Mouse (Mus musculus) kidney, adult 18-20 months (tissue): ENCODE data around the gene Dennd1a.
"Not testable (repeated sequence)": the region's sequence is repeated elsewhere in the genome, so short reads cannot be mapped to it uniquely, and the experiment has no call there.

Source experiments
- DNase-seq: peaks from one replicate; pipeline ENCODE4 v3.0.0; 2021

Dennd1a gene

DNA sequence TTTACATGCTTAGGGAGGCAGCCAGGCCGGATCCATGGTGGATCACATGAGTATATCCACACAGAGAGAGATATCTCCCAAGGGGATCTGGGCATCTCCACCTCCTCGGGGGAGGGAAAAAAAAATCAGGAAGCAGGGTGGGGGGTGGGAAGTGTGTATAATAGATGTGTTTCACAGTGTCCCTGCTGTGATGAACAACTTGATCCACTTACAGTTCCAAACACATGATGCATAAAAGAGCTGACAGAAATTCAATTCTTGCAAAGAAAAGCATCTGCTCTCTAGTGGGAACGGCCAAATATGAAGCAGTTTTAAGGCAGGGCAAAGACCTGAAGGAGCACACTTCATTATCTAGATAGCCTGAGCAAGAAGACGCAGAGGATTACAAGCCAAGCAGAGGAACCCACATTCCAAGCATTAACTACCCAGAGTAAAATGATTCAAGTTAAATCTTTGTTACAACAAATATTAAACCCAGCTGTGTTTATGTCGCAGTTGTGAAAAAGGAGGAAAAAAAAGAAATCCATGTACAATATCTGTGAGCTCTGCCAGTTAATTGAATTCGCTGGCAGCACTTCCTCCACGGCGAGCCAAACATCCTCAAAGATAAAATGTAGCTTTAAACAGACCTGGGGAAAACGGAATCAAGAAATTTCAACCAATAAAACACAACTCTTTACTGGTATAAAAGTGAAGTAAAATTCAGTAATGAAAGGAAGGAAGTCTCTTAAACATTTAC lies 341.4 kb downstream of the Dennd1a start:
- DNase-seq = no peak

DNA sequence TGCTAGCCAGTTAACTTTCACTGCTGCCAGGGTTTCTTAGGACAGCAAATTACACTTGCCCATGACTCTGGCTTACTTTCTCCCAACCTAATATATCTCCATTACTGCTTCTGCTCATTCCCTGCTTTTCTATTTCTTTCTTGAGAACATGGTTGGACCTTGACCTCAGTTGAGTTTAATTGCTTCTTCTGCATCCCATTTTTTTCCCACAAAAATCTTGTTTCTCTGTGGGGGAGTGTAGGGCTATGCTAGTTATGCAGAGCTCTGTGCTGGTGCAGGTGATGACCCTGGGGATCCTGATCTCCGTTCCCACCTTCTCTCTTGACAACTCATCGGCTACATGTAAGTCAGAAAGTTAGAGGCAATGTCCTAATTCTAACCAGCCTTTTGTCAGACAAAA lies 344.3 kb downstream of the Dennd1a start:
- no peak for DNase-seq

DNA sequence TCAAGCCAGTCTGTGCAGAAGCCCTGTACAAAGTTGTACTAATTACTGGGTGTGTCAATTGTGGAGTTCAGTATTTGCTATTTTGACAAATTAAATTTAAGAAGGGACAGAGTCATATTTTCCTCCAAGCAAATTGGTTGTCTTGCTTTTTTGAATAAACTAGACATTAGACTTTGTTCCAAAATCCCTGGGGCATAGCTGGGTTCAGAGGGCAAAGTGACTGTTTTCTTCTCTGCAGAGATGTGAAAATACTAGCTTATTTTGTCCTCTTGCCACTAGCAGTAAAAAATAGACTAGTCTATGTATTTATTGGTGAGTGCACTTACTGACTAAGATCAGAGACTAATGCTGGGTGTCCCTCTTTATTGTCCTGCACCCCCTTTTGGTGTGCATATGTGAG lies 345.4 kb downstream of the Dennd1a start:
- DNase-seq = peak; percentile 13

DNA sequence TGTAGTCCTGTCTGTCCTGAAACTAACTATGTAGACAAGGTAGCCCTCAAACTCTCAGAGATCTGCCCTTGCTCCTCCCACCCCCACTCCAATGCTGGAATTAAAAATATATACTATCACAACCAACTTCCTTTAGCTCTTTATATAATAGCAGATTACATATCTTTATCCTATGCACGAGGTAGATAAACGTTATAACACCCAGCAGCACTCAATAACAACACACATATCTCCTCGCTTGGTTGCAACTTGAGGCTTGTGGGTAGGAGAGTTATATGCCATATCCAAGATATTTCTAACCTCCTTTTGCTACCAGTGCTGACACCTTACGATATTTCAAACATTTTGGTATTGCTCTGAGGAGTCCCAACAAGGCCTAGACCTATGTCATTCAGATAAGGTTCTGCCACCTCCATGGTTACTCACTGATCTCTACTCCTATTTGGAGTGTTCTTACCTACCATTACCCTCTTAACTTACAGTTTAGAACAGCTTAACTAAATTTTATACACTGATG lies 346.3 kb downstream of the Dennd1a start:
- DNase-seq = no peak

DNA sequence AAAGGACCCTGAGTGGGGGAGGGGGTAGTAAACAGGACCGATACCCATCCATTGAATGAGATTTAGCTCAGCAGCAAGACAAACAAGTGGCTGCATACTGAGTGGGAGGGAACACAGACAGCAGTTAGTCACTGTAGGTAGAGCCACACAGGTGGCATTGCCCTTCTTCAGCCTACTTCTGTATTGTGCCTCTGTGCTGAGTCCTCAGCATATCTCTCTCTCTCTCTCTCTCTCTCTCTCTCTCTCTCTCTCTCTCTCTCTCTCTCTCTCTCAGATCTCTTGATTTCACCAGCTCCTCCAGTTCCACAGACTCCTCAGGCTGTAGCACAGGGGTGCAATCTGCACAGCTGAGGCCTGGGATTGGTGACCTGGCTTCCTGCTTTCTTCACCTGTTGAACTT lies 347.2 kb downstream of the Dennd1a start:
- DNase-seq = no peak

DNA sequence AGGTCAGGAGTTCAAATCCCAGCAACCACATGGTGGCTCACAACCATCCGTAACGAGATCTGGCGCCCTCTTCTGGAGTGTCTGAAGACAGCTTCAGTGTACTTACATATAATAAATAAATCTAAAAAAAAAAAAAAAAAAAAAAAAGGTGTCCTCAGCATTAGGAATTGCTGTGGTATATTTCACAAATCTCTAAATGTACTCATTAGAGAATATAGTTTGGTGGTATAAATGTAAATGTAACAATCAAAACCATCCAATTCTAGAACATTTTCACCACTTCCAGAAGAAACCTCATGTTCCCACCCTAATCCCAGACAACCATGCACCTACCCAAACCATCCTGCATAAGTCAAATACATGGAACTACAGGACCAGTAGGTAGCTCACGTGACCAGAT lies 350.3 kb downstream of the Dennd1a start:
- not testable (repeated sequence) for DNase-seq

DNA sequence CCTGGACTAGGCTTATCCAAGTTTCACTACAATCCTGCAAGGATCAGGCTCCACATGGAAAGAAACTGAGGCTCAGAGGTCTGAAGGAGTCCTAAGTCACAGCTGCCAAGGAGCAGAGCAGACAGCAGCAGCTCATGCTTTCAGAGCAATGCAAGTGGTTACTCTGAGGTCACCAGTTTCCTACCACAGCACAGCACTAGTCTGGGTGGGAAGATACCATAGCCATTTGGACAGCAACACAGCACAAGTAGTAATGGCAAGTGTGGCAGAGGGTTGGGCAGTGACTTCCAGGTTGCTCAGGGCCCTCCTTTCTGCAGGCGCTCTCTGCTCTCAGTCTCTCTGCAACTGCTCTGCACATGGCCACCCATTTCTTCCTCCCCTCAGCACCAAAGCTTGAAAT lies 354.9 kb downstream of the Dennd1a start:
- no peak for DNase-seq

DNA sequence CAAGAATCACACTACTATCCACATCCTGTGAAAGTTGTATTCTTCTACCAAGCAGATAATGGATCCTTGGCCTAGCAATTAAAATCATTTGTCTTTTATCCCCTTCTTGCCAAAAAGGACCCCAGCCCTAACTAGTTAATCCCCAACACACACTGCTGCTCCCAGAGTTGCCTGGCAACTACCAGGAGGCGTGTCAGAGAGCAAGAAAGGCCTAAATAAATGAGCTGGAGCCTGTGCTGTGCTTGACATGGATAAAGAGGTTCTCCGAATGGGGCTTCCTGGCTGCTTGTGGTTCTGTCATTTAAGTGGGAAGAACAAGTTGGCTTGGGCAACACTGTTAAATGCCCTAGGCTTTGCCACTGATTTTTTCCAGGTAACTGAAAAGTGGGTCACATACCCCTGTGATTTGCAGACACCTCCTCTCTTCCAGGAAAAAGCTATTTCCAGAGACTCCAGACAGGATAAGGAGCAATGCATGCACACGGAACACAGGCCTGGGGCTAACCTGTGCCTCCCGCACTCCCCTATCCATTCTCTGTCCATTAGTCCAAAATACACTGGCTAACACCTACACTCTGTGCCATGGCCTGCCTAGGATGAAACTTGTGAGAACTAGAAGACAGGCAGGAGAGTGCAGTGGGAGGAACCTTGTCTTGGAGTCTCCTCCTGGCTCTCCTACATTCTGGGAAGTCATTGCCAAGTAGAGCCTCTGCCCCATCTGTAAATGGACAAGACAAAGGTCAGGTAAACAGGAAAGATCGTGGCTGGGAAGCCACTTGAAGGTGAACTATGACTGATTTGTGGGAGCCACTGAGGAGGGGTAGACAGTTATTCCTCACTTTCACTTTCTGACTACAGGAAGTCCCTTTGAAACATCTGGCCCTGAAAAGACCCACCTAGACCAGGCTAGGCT lies 355.9 kb downstream of the Dennd1a start:
- DNase-seq = peak; percentile 16

DNA sequence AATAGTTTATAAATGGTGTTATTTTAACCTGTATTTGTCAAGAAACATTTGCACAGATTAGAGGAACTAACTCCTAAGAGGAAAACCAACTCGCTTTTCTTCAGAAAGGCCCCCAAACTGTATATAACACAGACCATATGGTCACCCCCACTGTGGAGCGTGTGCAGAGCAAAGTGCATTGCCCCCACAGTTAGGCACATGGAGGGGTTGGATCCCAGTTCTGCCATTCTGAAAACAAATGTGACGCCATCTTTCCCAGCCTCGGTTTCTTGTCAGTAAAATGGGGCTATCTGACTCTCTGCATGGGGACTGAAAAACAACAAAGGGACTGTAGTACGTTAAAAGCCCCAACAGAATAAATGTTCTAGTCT lies 361.1 kb downstream of the Dennd1a start:
- no peak for DNase-seq

DNA sequence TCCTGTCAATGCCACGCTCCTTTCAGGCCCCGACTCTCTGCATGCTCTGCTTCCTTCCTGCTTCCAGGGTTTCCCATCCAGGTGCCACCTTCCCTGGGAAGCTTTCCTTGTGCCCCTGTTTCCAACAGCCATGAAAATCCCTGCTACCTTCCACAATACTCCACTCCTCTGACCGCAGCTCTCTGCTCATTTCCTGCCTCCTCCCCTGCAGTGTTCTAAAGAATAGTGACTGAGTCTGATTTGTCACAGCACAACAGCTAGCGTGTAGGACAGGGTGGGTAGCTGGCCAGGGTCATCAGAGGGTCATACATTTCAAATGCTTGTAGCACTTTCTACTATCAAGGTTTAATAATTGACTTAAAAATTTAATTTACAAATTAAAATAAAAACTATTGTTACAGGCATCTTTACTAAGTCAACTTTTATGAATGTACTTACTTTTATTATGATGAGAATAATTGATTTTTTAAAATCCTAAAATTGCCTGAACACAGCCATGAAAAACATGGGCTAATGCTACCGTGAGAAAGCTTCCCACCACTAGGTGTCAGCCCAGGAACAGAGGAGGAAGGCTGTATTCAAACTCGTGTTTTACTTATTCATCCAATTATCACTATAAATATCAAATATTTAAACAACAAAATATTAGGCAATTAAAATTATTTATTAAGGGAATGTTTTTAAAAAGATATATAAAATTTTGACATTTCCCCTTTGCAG lies 361.6 kb downstream of the Dennd1a start:
- peak; percentile 55 for DNase-seq

DNA sequence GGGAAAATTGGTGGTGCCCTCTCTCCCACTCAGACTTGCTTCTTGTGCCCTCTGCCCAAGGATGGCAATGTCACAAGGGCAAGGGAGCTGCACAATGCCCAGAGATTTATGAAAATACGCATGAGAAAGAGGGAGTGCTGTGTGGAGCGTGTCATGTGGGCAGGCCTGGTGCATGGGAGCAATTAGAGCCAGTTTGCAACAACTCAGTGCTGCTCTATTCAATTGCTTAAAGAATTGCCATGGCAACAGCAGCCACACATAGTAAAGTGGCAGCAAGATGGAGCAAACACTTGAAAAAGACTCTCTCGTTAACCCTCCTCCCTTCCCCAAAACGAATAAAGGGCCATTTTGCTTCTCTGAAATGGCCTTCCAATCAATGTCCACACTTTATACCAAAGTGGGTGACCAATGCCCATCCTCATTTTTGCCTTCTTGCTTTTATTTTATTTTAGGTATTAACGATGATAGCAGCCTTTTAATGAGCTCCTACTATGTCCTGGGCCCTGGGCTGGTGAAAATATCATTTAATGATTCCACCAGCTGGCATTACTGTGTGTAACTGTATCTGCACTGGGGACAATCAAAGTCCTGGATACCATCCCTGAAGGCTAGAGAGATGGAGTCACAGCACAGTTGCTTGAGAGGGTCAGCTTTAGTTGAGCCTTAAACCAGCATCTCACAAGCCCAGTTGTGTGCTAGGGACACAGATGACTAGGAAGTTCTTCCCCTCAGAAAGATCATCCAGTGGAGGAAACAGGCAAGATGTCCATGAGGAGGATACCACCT lies 378.3 kb downstream of the Dennd1a start:
- no peak for DNase-seq

DNA sequence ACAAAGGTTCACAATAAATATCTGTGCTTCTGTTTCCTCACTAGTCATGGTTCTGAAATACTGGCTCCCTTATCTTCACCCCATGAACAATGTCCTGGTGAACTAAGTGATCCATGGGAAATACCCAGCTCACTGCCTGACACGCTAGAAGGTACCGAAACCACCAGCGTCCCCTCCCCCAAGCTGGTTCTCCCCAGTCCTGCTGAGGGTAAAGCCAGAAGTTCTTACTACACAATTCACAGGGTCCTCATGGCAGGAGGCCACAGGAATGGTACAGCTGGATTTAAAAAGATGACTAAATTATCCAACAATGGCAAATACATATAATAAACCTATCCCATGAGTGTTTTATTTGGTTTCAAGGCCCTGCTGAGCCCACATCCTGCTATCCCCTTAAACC lies 378.9 kb downstream of the Dennd1a start:
- no peak for DNase-seq

DNA sequence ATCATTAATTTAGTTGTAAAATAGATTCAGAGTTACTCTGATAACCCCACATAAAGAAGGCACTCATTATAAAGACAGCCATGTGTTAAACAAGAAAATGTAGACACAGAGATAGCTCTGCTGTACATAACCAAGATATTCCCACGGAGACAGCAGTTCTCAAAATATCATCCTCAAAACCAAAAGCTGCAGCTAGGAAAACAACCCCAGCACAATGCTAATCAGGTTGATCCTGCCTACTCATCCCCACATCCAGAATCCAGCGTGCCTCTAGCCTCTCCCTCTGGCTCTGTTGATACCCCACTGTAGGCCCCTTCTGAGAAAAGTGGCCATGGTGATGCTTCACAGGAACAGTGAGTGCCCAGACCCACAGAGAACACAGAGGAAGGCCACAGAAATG lies 380.9 kb downstream of the Dennd1a start:
- DNase-seq = no peak

DNA sequence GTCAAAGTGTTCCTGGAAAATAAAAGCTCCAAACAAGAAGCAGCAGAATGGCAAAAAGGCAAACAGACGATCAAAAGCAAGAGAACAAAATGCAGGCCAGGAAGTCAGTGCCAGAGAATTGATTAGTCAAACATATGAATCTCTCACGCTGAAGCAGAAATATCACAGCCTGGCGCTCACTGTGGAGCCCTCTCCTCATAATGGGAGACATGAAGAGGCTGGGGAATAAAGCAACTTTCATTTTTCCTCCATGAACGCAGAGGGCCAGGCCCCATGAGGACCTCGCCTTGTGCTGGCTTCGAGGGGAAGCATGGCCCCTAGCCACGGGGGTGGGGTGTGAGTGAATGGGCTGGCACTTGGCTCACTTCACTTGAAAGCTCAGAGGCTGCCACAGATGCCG lies 383.9 kb downstream of the Dennd1a start:
- no peak for DNase-seq

DNA sequence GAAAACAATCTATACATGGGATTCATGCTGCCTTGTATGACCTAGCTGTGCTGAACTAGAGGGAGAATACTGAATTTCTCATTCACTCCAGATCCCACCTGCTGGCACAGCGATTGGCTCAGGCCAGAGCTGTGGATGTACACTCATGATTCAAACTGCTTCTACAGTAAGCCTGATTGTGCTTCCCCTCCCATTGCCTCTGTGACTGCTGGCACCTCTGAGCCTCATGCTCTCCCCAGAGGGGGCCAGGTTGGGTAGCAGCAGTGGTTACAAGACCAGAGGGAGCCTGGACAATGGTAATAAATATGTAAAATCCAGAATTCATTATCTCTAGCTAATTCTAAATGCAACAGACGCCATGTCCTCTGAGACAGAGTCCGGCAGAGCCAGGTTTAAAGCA lies 404.0 kb downstream of the Dennd1a start:
- no peak for DNase-seq

DNA sequence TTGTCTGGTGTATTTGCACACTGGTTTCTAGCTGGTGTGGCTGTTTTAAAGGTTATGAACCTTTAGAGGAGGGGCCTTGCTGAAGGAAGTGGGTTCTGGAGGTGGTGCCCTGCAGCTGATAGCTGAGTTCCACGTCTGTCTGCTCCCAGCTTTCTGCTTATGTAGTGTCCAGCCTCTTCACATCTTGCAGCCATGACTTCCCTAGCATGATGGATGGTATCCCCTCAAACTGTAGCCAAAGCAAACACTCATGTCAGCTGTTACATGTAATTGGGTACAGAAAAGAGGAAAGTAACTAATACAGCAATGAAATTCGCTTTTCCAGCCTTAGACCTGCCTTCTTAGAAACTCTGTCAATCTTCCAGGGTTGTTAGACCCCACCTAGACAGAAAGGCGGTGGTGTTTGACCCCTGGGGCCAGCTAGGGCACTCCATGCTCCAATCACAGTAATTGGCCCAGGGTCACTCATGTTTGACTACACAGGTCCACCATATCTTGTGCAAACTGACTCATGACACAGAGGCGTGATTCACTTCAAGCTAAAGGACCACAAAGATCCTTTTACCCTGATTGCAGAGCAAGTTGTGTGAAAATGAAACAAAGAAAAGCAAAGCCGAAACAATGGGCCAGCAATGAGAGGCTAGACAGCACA lies 405.8 kb downstream of the Dennd1a start:
- DNase-seq = no peak

DNA sequence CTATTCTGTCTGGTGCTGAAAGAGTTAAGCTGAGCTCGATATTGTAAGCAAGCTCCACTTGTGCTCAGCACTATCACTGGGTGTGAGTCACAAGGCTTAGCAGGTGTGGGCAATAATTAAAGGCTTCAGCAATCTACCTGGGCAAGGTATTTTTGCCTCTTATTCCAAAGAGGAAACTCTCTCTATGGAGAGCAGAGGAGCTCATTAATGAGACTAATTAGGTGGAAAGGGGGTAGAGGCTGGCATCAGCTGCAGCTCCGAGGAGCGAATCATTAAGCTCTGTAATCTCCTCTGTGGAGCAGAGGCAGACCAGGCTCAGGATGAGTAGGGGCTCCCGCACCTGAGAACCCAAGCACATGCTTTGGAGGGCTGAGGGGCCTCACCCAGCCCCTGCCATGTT lies 407.5 kb downstream of the Dennd1a start:
- no peak for DNase-seq

DNA sequence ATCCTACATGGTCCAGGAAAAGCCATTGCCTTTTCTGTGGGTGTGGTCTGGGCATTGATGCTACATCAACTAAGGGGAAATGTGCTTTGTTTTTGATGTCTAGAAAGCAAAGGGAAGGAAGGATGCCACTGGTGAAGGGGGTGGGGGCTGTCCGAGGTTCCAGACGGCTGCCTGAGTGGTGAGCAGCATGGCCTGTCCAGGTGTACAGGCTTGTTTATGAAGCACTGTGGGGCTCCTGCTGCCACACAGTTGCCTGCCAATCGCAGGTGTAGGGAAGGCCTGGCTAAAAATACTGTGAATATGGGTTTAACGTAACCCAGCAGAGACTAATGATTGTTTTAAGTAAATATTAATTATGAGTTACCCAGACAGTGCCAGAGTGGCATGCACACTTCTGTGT lies 414.4 kb downstream of the Dennd1a start:
- DNase-seq = no peak

DNA sequence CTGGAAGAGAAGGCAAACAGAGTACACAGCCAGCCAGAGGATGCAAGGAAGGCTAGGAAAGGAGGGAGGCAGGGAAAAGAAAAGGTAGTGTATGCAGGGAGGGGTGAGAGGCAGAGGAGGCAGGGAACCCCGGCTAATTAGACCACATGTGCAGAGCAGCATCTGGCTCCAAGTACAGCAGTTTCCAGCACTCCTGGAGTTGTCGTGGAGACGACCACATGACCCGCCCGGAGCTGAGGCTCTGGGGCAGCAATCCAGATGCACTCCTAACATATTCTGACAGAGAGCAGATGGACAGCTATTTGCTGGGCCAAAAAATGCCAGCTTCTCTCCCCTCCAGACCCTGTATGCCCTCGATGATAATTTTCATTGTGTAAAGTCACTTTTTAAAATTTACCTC lies 417.6 kb downstream of the Dennd1a start:
- no peak for DNase-seq

DNA sequence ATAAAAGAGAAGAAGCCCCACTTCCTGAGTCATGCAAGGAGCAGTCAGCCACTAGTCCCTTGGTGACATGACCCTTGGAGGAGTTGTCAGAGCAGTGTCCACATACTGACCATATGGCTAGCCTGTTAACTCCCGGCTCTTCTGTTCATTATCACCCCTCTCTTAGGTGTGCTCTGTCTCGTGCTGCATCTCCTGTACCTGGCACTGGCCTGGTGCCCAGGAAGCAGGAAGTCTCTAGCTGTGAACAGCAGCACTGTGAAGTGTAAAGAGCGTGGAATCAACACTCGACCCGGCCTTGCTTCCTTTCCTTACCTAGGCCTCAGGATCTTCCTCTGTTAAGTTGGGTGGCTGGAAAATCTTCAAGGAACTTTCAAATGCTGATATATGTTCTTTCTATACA lies 419.8 kb downstream of the Dennd1a start:
- no peak for DNase-seq

DNA sequence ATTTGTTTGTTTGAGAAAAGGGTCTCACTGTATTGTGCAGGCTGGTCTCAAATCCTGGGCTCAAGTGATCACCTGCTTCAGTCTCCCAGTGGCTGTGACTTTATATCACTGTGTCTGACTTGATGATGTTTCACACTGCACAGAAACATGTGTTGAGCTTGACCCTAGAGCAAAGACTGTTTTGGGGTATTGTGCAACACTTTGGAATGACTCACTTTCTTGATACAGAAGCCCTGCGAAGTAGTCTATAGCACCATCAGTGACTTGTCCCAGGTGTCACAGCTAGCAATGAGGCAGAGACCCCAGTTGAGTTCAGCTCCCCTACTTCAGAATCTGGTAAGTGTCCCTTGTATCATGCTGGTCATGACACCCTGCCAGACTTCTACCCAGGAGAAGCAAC lies 429.7 kb downstream of the Dennd1a start:
- no peak for DNase-seq

DNA sequence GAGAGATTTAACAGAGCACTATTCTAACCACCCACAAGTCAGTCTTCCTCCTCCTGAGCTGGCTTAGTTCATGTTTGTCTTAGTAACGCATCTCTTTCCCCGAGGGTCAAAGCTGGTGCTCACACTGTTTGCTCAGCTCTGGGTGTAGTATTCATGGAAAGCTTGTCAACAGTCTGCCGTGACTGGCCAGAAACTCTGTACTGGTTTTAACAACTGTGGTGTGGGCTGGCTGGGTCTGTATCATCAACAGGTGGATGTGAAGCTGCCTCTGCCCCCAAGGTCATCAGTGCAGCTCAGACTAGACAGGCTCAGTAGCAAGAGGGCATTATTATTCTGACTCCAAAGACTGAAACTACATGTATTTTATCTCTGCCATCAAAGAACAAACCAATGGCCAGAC lies 430.2 kb downstream of the Dennd1a start:
- no peak for DNase-seq
